Mouse (Mus musculus) heart, postnatal 36 days (tissue): ENCODE measurements at regions not wholly inside any gene's neighbourhood (a gene's known extent, or its start where the extent isn't known, plus 50 kb on each side); places are given as distances from the start of the nearest gene placed in this dataset.
"Not testable (repeated sequence)": the region's sequence is repeated elsewhere in the genome, so short reads cannot be mapped to it uniquely, and the experiment has no call there.

Experiments
- DNase-seq, 2 experiments: peaks; one replicate each; pipeline ENCODE4 v3.0.0; 2021 to 2022
- intact Hi-C: fragments of 180-260 bp; cut with DNase I; formaldehyde crosslinking; loops from one replicate; pipeline ENCODE4 v1.15.1; 2025

GRCm38 (mm10) chr3:22815842-22816241 lies 739.4 kb downstream of the Tbl1xr1 start:
- intact Hi-C loops, result no loop called here
- DNase-seq, result no peak

GRCm38 (mm10) chr3:22826485-22826884 lies 750.0 kb downstream of the Tbl1xr1 start:
- intact Hi-C loops, result no loop called here
- DNase-seq, result no peak

- intact Hi-C loops, result no loop called here
- DNase-seq, result no peak
Measured at GRCm38 (mm10) chr3:22838986-22839385, 762.5 kb downstream of the Tbl1xr1 start.

- DNase-seq, result no peak
- intact Hi-C loops, result no loop called here
Measured at GRCm38 (mm10) chr3:22850474-22850873, 774.0 kb downstream of the Tbl1xr1 start.

GRCm38 (mm10) chr3:22863595-22863994 lies 787.1 kb downstream of the Tbl1xr1 start:
- DNase-seq, result no peak
- intact Hi-C loops, result no loop called here

GRCm38 (mm10) chr3:22877883-22878282 lies 801.4 kb downstream of the Tbl1xr1 start:
- no peak for DNase-seq
- intact Hi-C loops, result no loop called here

- intact Hi-C loops, result no loop called here
- no peak for DNase-seq
Measured at GRCm38 (mm10) chr3:22892735-22893134, 816.3 kb downstream of the Tbl1xr1 start.

- intact Hi-C loops, result loop anchor here (2.0 kb wide), 1 partner anchor 19 kb away; no protein-coding TSS in a partner anchor
- no peak for DNase-seq
Measured at GRCm38 (mm10) chr3:22897651-22898050, 821.2 kb downstream of the Tbl1xr1 start.

GRCm38 (mm10) chr3:22900966-22901365 lies 824.5 kb downstream of the Tbl1xr1 start:
- intact Hi-C loops, result no loop called here

GRCm38 (mm10) chr3:22928970-22929369 lies 852.5 kb downstream of the Tbl1xr1 start:
- intact Hi-C loops, result no loop called here
- no peak for DNase-seq

More at GRCm38 (mm10) chr3:22900966-22901365, 824.5 kb downstream of the Tbl1xr1 start:
- DNase-seq, result no peak

GRCm38 (mm10) chr3:22929762-22930519 lies 853.5 kb downstream of the Tbl1xr1 start:
- intact Hi-C loops, result no loop called here
- DNase-seq, result no peak

GRCm38 (mm10) chr3:22945646-22946045 lies 869.2 kb downstream of the Tbl1xr1 start:
- not testable (repeated sequence) for DNase-seq
- intact Hi-C loops, result loop anchor here (2.0 kb wide), 1 partner anchor 15 kb away; no protein-coding TSS in a partner anchor

- intact Hi-C loops, result loop anchor here (2.0 kb wide), 1 partner anchor 14 kb away; no protein-coding TSS in a partner anchor
- DNase-seq, result no peak
Measured at GRCm38 (mm10) chr3:22947181-22947580, 870.7 kb downstream of the Tbl1xr1 start.

- DNase-seq, result no peak
- intact Hi-C loops, result no loop called here
Measured at GRCm38 (mm10) chr3:22948168-22948768, 871.8 kb downstream of the Tbl1xr1 start.

- no peak for DNase-seq
- intact Hi-C loops, result no loop called here
Measured at GRCm38 (mm10) chr3:22957422-22957821, 881.0 kb downstream of the Tbl1xr1 start.

GRCm38 (mm10) chr3:22972681-22973080 lies 896.2 kb downstream of the Tbl1xr1 start:
- intact Hi-C loops, result no loop called here
- no peak for DNase-seq

- no peak for DNase-seq
- intact Hi-C loops, result no loop called here
Measured at GRCm38 (mm10) chr3:22976801-22977200, 900.3 kb downstream of the Tbl1xr1 start.

- intact Hi-C loops, result no loop called here
- no peak for DNase-seq
Measured at GRCm38 (mm10) chr3:22979896-22980890, 903.7 kb downstream of the Tbl1xr1 start.

- intact Hi-C loops, result no loop called here
- no peak for DNase-seq
Measured at GRCm38 (mm10) chr3:22982430-22982829, 906.0 kb downstream of the Tbl1xr1 start.

- no peak for DNase-seq
Measured at GRCm38 (mm10) chr3:22990136-22990820, 913.8 kb downstream of the Tbl1xr1 start.

More at GRCm38 (mm10) chr3:22990136-22990820, 913.8 kb downstream of the Tbl1xr1 start:
- intact Hi-C loops, result no loop called here
